Mouse (Mus musculus): ENCODE measurements at regions not wholly inside any gene's neighbourhood (a gene's known extent, or its start where the extent isn't known, plus 50 kb on each side); places are given as distances from the start of the nearest gene placed in this dataset.

DNA sequence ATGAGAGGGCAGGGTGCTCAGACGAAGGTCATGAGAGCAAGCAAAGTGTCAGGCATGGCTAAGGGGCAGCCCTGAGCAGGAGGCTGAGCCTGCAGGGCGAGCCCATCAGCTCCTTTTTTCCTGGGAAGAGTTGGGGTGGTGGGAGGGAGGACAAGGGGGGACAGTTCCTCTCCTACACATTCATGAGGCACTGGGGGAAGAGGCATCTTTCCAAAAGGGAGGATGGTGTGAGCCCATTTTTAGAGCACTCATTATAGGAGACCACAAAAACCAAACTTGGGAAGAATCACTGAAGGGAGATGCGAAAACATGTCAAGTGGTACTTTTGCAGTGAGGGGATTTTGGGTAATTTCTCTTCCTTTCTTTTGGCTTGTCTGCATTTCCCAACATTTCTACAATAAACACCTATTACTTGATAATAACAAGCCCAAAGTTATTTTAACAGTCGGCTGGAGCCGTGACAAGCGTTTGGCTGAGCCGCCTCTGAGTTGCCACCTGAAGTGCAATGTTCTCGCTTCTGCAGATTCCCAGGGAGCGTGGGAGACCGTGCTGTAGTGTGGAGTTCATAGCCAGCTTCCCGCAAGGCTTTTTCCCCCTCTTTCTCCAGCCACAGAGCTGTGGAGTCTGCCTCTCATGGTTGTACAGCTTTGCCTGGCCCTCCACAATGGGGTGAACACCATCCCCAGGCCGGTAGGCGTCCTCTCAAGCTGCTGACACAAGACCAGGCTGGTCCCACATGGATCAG is 136.9 kb upstream of the Kcnab2 start:
- no peak for DNase-seq

Data from cerebellum, adult 9-11 months (tissue).